Mouse (Mus musculus) MEL (cell line): Measurements from ENCODE around the gene Atp10b.

Experiments
- CTCF ChIP-seq, 3 experiments: IDR thresholded peaks in 2 of 3; conservative IDR thresholded peaks in 1 of 3; 2 replicates each; pipeline ENCODE4 v1.5.1; 2011 to 2012; ENCODE audit warnings: low read length in 3 of 3, low read depth in 2 of 3, mild to moderate bottlenecking in 2 of 3, improper control_type of control experiment in 1 of 3, inconsistent platforms in 1 of 3, mixed read lengths in 1 of 3, moderate library complexity in 1 of 3; ENCODE audit not compliant: control insufficient read depth in 1 of 3, insufficient read depth in 1 of 3, poor library complexity in 1 of 3, severe bottlenecking in 1 of 3
- EP300 ChIP-seq, 2 experiments: IDR thresholded peaks; 2 replicates each; pipeline ENCODE4 v1.6.1; 2011; ENCODE audit warnings: improper control_type of control experiment in 2 of 2, low read length in 2 of 2, low read depth in 1 of 2, mild to moderate bottlenecking in 1 of 2
- POLR2AphosphoS2 ChIP-seq: IDR thresholded peaks from 2 replicates; pipeline ENCODE4 v1.6.1; 2011; ENCODE audit warnings: low read length, improper control_type of control experiment
- UBTF ChIP-seq: IDR thresholded peaks from 2 replicates; pipeline ENCODE4 v1.6.1; 2012; ENCODE audit warnings: low read depth, mild to moderate bottlenecking, inconsistent platforms, low read length, improper control_type of control experiment, moderate library complexity, borderline replicate concordance; ENCODE audit not compliant: insufficient read depth

- no peak for TF ChIP-seq CTCF (IDR thresholded peaks at IDR 0.05 in 2 of 3, conservative IDR thresholded peaks at IDR 0.05 in 1 of 3; ENCODE audit: control insufficient read depth in 1 of 3, insufficient read depth in 1 of 3, low read depth in 2 of 3, low read length in 3 of 3, poor library complexity in 1 of 3, severe bottlenecking in 1 of 3)
- no peak for TF ChIP-seq UBTF
- TF ChIP-seq POLR2AphosphoS2, result no peak
- TF ChIP-seq EP300 (IDR thresholded peaks at IDR 0.05; ENCODE audit: low read depth in 1 of 2, low read length in 2 of 2), result no peak
Measured at GRCm38 (mm10) chr11:43297584-43297983, 147.9 kb downstream of the Atp10b start.
